Mouse (Mus musculus) erythroblast, embryonic 14.5 days (primary cell): ENCODE data around the gene B2m.

Source experiments
- GATA1 ChIP-seq: IDR thresholded peaks from 2 replicates; pipeline ENCODE4 v1.6.1; 2012; ENCODE audit warnings: low read length, inconsistent platforms, mixed read lengths
- TAL1 ChIP-seq: IDR thresholded peaks from 3 replicates; pipeline ENCODE4 v1.6.1; 2012; ENCODE audit warnings: low read length, inconsistent platforms, mixed read lengths

DNA sequence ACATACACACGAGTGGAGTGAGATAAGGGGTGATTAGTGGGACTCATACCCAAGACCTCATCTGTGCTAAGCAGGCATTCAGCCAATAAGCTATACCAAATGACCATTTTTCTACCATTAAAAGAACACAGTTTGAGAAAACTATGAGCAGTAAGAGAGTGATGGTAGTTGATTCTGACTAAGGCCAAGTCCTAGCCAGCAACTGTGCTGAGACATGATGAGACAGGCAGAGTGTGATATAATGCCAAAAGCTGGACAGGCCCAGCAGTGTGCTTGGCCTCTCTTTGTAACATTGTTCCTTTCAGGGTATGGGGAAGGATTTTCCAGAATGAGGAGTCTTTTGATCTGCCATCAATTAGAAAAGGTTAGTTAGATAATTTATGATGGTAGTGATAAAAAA, 54.0 kb downstream of the B2m start:
- TF ChIP-seq GATA1 (no peak), TAL1 (no peak)
